Mouse (Mus musculus) lung, embryonic 14.5 days (tissue): Measurements from ENCODE around the gene Luc7l2. TPM values are rescaled to one million over a fixed set of nuclear protein-coding genes. Genes with fewer than 3 reads are reported as not detected.

Source experiments
- ATAC-seq: fragments of 200-750 bp; cut with Nextera tagmentation; 2 replicates; pipeline ENCODE4 v1.8.0; 2017; ENCODE audit warnings: mild to moderate bottlenecking, moderate TSS enrichment, moderate library complexity; ENCODE audit not compliant: insufficient read depth
- DNase-seq: peaks from one replicate; pipeline ENCODE4 v3.0.0-alpha.2; 2015
- H3K27ac ChIP-seq: fragments of 300-500 bp; sonication (generic); 2 replicates; pipeline ENCODE4 v1.5.1; 2014; ENCODE audit warnings: low read depth, mild to moderate bottlenecking, moderate library complexity
- H3K27me3 ChIP-seq: fragments of 300-500 bp; sonication (generic); 2 replicates; pipeline ENCODE4 v1.6.1; 2014; ENCODE audit warnings: low read length, control low read depth; ENCODE audit not compliant: insufficient read depth
- H3K36me3 ChIP-seq: fragments of 300-500 bp; sonication (generic); 2 replicates; pipeline ENCODE4 v1.6.1; 2014; ENCODE audit warnings: control low read depth; ENCODE audit not compliant: insufficient read depth
- H3K4me1 ChIP-seq: fragments of 300-500 bp; sonication (generic); 2 replicates; pipeline ENCODE4 v1.6.1; 2014; ENCODE audit warnings: antibody characterized with exemption, control low read depth; ENCODE audit not compliant: insufficient read depth
- H3K4me2 ChIP-seq: fragments of 300-500 bp; sonication (generic); 2 replicates; pipeline ENCODE4 v1.6.1; 2014; ENCODE audit warnings: mild to moderate bottlenecking
- H3K4me3 ChIP-seq: fragments of 300-500 bp; sonication (generic); 2 replicates; pipeline ENCODE4 v1.5.1; 2014; ENCODE audit warnings: low read depth, low read length
- H3K9ac ChIP-seq: fragments of 300-500 bp; sonication (generic); 2 replicates; pipeline ENCODE4 v1.6.1; 2014
- H3K9me3 ChIP-seq: fragments of 300-500 bp; sonication (generic); 2 replicates; pipeline ENCODE4 v1.6.1; 2016; ENCODE audit warnings: low read depth, low read length, control low read depth
- CTCF ChIP-seq: IDR thresholded peaks from 2 replicates; pipeline ENCODE4 v1.5.1; 2016; ENCODE audit warnings: antibody characterized with exemption, low read depth
- WGBS: fragments of 180-500 bp; shearing (Covaris S2); extraction: QIAGEN DNeasy Blood & Tissue Kit; methylation state at CpG from one replicate; pipeline ENCODE4 v1.1.7; 2014; 5-methylcytosine and 5-hydroxymethylcytosine counted together
- polyA plus RNA-seq: library from polyadenylated mRNA; unstranded; fragments of >200 nt; fragmentation: Nextera tagmentation; extraction: Ambion mirVana; gene quantifications from 2 replicates; pipeline ENCODE4 v1.2.1, GENCODE M21; 2014

Luc7l2 gene
- polyA plus RNA-seq, 1 experiment from 2014 or later, result 47.0 TPM

DNA sequence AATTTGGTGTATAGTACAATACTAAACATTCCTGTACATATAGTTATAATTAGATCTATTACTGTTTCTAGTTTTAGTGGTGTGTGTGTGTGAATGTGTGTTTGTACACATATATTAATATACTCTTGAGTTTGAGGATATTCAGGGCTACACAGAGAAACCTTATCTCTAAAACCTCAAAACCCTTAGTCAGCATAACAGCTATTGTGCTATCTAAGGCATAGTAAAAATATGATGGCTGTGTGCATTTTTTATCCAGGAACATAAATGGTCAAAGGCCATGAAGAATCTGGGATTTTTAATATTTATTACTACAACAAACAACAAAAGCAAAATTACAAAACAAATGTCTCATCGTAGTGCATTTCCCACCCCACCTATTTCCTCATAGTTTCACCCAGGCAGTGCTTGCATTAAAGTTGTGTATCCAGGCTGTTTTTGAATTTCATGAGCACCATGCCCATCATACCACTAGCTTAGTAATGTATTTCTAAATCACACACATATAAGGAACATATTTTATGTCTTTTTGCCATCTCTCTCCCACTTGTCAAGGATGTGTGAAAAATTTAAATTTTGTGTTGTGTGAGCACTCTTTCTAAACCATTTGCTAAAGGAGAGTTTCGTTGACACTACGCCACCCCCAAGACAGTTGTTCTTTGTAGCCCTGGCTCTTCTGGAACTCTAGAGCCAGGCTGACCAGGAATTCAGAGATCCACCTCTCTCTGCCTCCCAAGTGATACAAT is 29.2 kb downstream of the Luc7l2 start:
- H3K27ac ChIP-seq, result no peak overlapping the region
- H3K4me3 ChIP-seq, result no peak overlapping the region
- TF ChIP-seq CTCF, result no peak
- no peaks in the 10 kb centered on the region for H3K27me3 ChIP-seq
- ATAC-seq (no peak), DNase-seq (no peak)
- peaks cover 54% of the 10 kb centered on the region for H3K36me3 ChIP-seq
- no peaks in the 10 kb centered on the region for H3K4me1 ChIP-seq
- H3K9me3 ChIP-seq, result no peaks in the 10 kb centered on the region
- 98% methylated on average over 3 of the region's 3 CpGs for WGBS
- H3K4me2 ChIP-seq, result no peak overlapping the region
- H3K9ac ChIP-seq, result no peak overlapping the region

GRCm38 (mm10) chr6:38581711-38582110 is 30.6 kb downstream of the Luc7l2 start:
- Histone ChIP-seq H3K4me1 (no peaks in the 10 kb centered on the region), H3K27me3 (no peaks in the 10 kb centered on the region), H3K4me3 (no peak overlapping the region), H3K9me3 (no peaks in the 10 kb centered on the region), H3K36me3 (peaks cover 59% of the 10 kb centered on the region), H3K9ac (no peak overlapping the region), H3K4me2 (no peak overlapping the region), H3K27ac (no peak overlapping the region)
- ATAC-seq (no peak), DNase-seq (no peak)
- TF ChIP-seq CTCF, result no peak
- 90% methylated on average over 3 of the region's 3 CpGs for WGBS

DNA sequence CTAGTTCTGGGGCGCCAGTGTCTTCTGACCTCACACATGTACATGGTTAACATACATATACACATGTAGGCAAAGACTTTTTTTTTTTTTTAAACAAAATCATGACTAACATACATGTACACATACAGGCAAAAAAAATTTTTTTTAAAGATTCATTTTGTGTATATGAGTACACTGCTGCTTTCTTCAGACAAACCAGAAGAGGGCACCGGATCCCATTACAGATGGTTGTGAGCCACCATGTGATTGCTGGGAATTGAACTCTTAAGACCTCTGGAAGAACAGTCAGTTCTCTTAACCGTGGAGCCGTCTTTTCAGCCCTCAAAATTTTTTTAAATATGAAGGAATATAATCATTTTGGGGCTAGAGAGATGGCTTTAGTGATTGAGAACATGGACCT is 46.3 kb downstream of the Luc7l2 start:
- no peak for ATAC-seq
- no peak for TF ChIP-seq CTCF

DNA sequence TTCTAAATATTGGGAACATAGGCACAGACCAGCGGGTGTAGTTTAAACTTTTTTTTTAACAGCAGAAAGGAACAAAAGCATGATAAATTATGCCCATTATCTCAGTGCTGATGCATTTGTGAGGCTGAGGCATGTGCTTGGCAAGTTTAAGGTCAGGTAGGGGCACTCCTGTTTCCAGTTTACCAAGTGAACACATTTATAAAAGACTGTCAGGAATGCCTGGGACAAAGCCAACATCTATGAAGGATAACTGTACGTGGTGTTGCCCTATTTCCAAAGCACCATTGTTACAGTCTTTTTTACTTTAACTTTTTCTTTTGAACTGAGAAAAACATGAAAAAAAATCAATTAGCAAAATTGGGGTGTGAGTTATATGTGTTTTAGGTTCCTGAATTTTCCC is 58.8 kb downstream of the Luc7l2 start:
- Histone ChIP-seq H3K4me1 (no peaks in the 10 kb centered on the region), H3K27me3 (no peaks in the 10 kb centered on the region), H3K4me3 (no peak overlapping the region), H3K36me3 (peaks cover 51% of the 10 kb centered on the region), H3K9me3 (no peaks in the 10 kb centered on the region), H3K4me2 (no peak overlapping the region), H3K9ac (no peak overlapping the region), H3K27ac (no peak overlapping the region)
- WGBS, result 58% methylated on average over 2 of the region's 2 CpGs
- ATAC-seq, result no peak
- DNase-seq, result no peak
- TF ChIP-seq CTCF, result no peak

More for the DNA sequence above, 46.3 kb downstream of the Luc7l2 start:
- Histone ChIP-seq H3K27ac (no peak overlapping the region), H3K9me3 (no peaks in the 10 kb centered on the region), H3K36me3 (peaks cover 83% of the 10 kb centered on the region), H3K4me2 (no peak overlapping the region), H3K9ac (no peak overlapping the region), H3K4me3 (no peak overlapping the region), H3K4me1 (no peaks in the 10 kb centered on the region), H3K27me3 (no peaks in the 10 kb centered on the region)
- 89% methylated on average over 4 of the region's 4 CpGs for WGBS
- DNase-seq, result no peak

DNA sequence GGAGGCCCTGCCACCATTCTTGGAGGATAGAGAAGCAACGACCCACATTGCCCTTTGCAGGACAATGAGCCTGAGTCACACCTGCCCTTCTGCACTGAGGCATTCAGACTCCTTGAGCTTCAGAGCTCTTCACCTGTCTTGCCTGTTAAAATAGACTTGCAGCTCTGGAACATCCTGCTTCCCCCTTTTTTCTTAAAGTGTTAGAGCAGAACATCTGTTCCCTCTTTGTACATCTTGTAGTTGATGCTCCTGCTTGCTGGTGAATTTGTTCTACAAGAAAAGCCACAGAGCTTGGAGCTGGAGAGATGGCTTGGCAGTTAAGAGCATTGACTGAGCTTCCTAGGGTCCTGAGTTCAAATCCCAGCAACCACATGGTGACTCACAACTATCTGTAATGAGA is 71.3 kb downstream of the Luc7l2 start:
- WGBS, result 91% methylated on average over 1 of the region's 1 CpGs
- ATAC-seq (no peak), DNase-seq (no peak)
- no peaks in the 10 kb centered on the region for H3K4me1 ChIP-seq
- no peak overlapping the region for H3K27ac ChIP-seq
- H3K9me3 ChIP-seq, result no peaks in the 10 kb centered on the region
- H3K27me3 ChIP-seq, result no peaks in the 10 kb centered on the region
- H3K4me3 ChIP-seq, result no peak overlapping the region
- peaks cover 19% of the 10 kb centered on the region for H3K36me3 ChIP-seq
- H3K9ac ChIP-seq, result no peak overlapping the region
- no peak for TF ChIP-seq CTCF
- no peak overlapping the region for H3K4me2 ChIP-seq

DNA sequence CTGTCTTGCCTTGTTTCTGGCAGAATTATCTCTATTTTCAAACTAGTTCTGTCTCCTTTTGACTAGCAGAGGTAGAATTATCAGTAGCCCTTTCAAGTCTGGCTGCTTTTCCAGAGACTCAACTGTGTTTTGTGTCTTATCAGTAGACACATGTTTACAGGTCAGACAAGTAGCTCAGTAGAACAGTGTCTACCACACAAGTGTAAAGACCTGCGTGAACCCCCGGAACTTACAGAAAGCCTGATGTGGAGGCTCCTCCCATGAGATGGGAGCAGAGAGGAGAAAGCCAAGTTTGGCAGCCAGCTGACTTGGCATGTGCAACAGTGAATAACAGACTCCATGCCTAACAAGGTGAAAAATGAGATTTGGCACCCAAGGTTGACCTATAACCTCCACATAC is 72.3 kb downstream of the Luc7l2 start:
- no peaks in the 10 kb centered on the region for H3K27me3 ChIP-seq
- H3K4me1 ChIP-seq, result no peaks in the 10 kb centered on the region
- no peaks in the 10 kb centered on the region for H3K9me3 ChIP-seq
- peaks cover 10% of the 10 kb centered on the region for H3K36me3 ChIP-seq
- H3K27ac ChIP-seq, result no peak overlapping the region
- 58% methylated on average over 2 of the region's 2 CpGs for WGBS
- no peak overlapping the region for H3K9ac ChIP-seq
- DNase-seq (no peak), ATAC-seq (no peak)
- no peak overlapping the region for H3K4me3 ChIP-seq
- no peak overlapping the region for H3K4me2 ChIP-seq
- TF ChIP-seq CTCF, result no peak

- Histone ChIP-seq H3K9ac (no peak overlapping the region), H3K4me3 (no peak overlapping the region), H3K4me2 (no peak overlapping the region), H3K36me3 (peaks cover 6% of the 10 kb centered on the region), H3K9me3 (no peaks in the 10 kb centered on the region), H3K4me1 (no peaks in the 10 kb centered on the region), H3K27me3 (no peaks in the 10 kb centered on the region), H3K27ac (no peak overlapping the region)
- 66% methylated on average over 1 of the region's 1 CpGs for WGBS
- ATAC-seq (no peak), DNase-seq (no peak)
- no peak for TF ChIP-seq CTCF
Measured at GRCm38 (mm10) chr6:38624439-38624838, 73.3 kb downstream of the Luc7l2 start.
